ENCODE assay signal across 17 mouse cellular contexts in the genomic region with DNA sequence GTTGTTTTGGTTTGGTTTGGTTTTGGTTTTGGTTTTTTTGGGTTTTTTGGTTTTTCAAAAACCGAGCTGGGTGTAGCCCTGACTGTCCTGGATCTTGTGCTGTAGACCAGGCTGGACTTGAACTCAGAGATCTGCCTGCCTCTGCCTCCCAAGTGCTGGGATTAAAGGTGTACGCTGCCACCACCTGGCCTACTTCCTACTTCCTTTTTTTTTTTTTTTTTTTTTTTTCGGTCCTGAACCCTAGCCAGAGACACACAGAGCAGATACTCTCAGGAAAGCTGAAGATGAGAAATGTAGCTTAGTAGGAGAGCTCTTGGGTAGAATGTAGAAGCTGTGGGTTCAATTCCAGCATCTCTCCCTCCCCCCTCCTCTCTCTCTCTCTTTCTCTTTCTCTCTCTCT. TPM values are rescaled to one million over a fixed set of nuclear protein-coding genes. Genes with fewer than 3 reads are reported as not detected.
"Had no signal": no experiment of that assay in that cellular context is flagged by ENCODE, and none has a peak within 500 bp of the region (broad histone marks: within the 10 kb centered on the region; RNA-seq: fewer than 3 reads in every experiment).

No protein-coding gene starts in this region.

- H3K27ac ChIP-seq: neural tube, embryonic 13.5 days; neural tube, embryonic 15.5 days; stomach, embryonic 15.5 days; stomach, postnatal 0 days had no signal

- DNase-seq: retina, postnatal 1 day; right cerebral cortex, adult 18-20 months; right cerebral cortex, postnatal 14 days; right cerebral cortex, postnatal 25 days; right cerebral cortex, postnatal 4 days; spleen, adult 18-20 months; thymus, adult 18-20 months; thymus, adult 2 months; thymus, postnatal 14 days; thymus, postnatal 25 days; thymus, postnatal 36 days; thymus, postnatal 4 days had no signal

- H3K9ac ChIP-seq: neural tube, embryonic 13.5 days; neural tube, embryonic 15.5 days; stomach, embryonic 15.5 days had no signal

- H3K4me3 ChIP-seq: neural tube, embryonic 13.5 days; neural tube, embryonic 15.5 days; stomach, embryonic 15.5 days had no signal

- H3K4me1 ChIP-seq: stomach, embryonic 15.5 days had no signal

- H3K9me3 ChIP-seq: neural tube, embryonic 13.5 days; neural tube, embryonic 15.5 days; stomach, embryonic 15.5 days had no signal

- H3K4me2 ChIP-seq: neural tube, embryonic 13.5 days; neural tube, embryonic 15.5 days; stomach, embryonic 15.5 days had no signal

- H3K36me3 ChIP-seq: neural tube, embryonic 13.5 days; neural tube, embryonic 15.5 days; stomach, embryonic 15.5 days had no signal

RNA-seq across cellular contexts. Expression of gene Bicdl2, which starts 1.9 kb away (rescaled TPM):
- total RNA-seq: neutrophil, adult 5-6 weeks had no signal
- polyA plus RNA-seq: neural tube, embryonic 13.5 days; neural tube, embryonic 15.5 days had no signal
